Mouse (Mus musculus) 3T3-L1 (cell line): ENCODE data around the gene Pnp.
"Not testable (repeated sequence)": the region's sequence is repeated elsewhere in the genome, so short reads cannot be mapped to it uniquely, and the experiment has no call there.

Experiments
- DNase-seq: peaks from one replicate; pipeline ENCODE4 v3.0.0-alpha.2; 2015; ENCODE audit warnings: low read depth, low spot score

The Pnp gene

GRCm38 (mm10) chr14:50930754-50931492 lies at the start of gene Pnp, which contains the start of gene Pip4p1:
TSS of gene Pnp (plus strand) at chr14:50931082.
TSS of gene Pip4p1 (minus strand) at chr14:50930856.
- DNase-seq: peak; percentile 99

GRCm38 (mm10) chr14:50891621-50892020 lies 39.3 kb upstream of the Pnp start:
- no peak for DNase-seq

GRCm38 (mm10) chr14:50892091-50892490 lies 38.8 kb upstream of the Pnp start:
- no peak for DNase-seq

GRCm38 (mm10) chr14:50892541-50893459 lies 38.1 kb upstream of the Pnp start:
- DNase-seq: peak; percentile 68

- no peak for DNase-seq
Measured at GRCm38 (mm10) chr14:50895407-50895806, 35.5 kb upstream of the Pnp start.

GRCm38 (mm10) chr14:50895985-50896746 lies 34.7 kb upstream of the Pnp start:
- peak; percentile 98 for DNase-seq

- peak; percentile 24 for DNase-seq
Measured at GRCm38 (mm10) chr14:50896747-50897373, 34.0 kb upstream of the Pnp start.

- DNase-seq: peak; percentile 44
Measured at GRCm38 (mm10) chr14:50897374-50897765, 33.5 kb upstream of the Pnp start, which contains the start of gene Klhl33. TSS of gene Klhl33 (minus strand) at chr14:50897507.

- not testable (repeated sequence) for DNase-seq
Measured at GRCm38 (mm10) chr14:50897992-50898391, 32.9 kb upstream of the Pnp start.

GRCm38 (mm10) chr14:50903973-50904827 lies 26.7 kb upstream of the Pnp start:
- DNase-seq: no peak

GRCm38 (mm10) chr14:50904828-50905129 lies 26.1 kb upstream of the Pnp start:
- DNase-seq: no peak

- not testable (repeated sequence) for DNase-seq
Measured at GRCm38 (mm10) chr14:50905327-50905726, 25.6 kb upstream of the Pnp start.

GRCm38 (mm10) chr14:50908126-50908525 lies 22.8 kb upstream of the Pnp start:
- no peak for DNase-seq

- DNase-seq: no peak
Measured at GRCm38 (mm10) chr14:50911356-50911755, 19.5 kb upstream of the Pnp start.

- DNase-seq: peak; percentile 39
Measured at GRCm38 (mm10) chr14:50923437-50923836, 7.4 kb upstream of the Pnp start.

- DNase-seq: peak; percentile 98
Measured at GRCm38 (mm10) chr14:50924281-50925064, 6.4 kb upstream of the Pnp start, which contains the start of the genes Osgep and Apex1. TSS of gene Osgep (minus strand) at chr14:50924893. TSS of gene Apex1 (plus strand) at chr14:50924968.

- DNase-seq: peak; percentile 38
Measured at GRCm38 (mm10) chr14:50925111-50925920, 5.6 kb upstream of the Pnp start.

- DNase-seq: no peak
Measured at GRCm38 (mm10) chr14:50927366-50927765, 3.5 kb upstream of the Pnp start.

- no peak for DNase-seq
Measured at GRCm38 (mm10) chr14:50929951-50930350, 931 bp upstream of the Pnp start.
